Mouse (Mus musculus) heart, embryonic 16.5 days (tissue): ENCODE results near the gene Myh6. TPM values are rescaled to one million over a fixed set of nuclear protein-coding genes. Genes with fewer than 3 reads are reported as not detected.
A peak's percentile ranks its signal among the peaks of the same experiment; 100 is the strongest.
"Not testable (repeated sequence)": the region's sequence is repeated elsewhere in the genome, so short reads cannot be mapped to it uniquely, and the experiment has no call there.

Experiments
- ATAC-seq: fragments of 200-750 bp; cut with Nextera tagmentation; replicated peaks from 2 replicates; pipeline ENCODE4 v1.8.0; 2017; ENCODE audit warnings: moderate number of reproducible peaks; ENCODE audit not compliant: insufficient read depth, low FRiP score; ENCODE audit errors: extremely low read depth
- H3K27ac ChIP-seq: fragments of 300-500 bp; sonication (generic); 2 replicates; pipeline ENCODE4 v1.5.1; 2014; ENCODE audit warnings: mild to moderate bottlenecking, low read length, control low read depth, moderate library complexity
- H3K27me3 ChIP-seq: fragments of 300-500 bp; sonication (generic); 2 replicates; pipeline ENCODE4 v1.6.1; 2014; ENCODE audit warnings: low read length, mixed read lengths; ENCODE audit not compliant: control insufficient read depth, insufficient read depth
- H3K36me3 ChIP-seq: fragments of 300-500 bp; sonication (generic); 2 replicates; pipeline ENCODE4 v1.6.1; 2014; ENCODE audit not compliant: control insufficient read depth, insufficient read depth
- H3K4me1 ChIP-seq: fragments of 300-500 bp; sonication (generic); 2 replicates; pipeline ENCODE4 v1.6.1; 2014; ENCODE audit warnings: low read length, mixed read lengths; ENCODE audit not compliant: control insufficient read depth, insufficient read depth
- H3K4me2 ChIP-seq: fragments of 300-500 bp; sonication (generic); 2 replicates; pipeline ENCODE4 v1.6.1; 2014; ENCODE audit warnings: low read depth, mild to moderate bottlenecking, control low read depth, low read length
- H3K4me3 ChIP-seq: fragments of 300-500 bp; sonication (generic); 2 replicates; pipeline ENCODE4 v1.5.1; 2014; ENCODE audit warnings: mild to moderate bottlenecking, control low read depth, low read length
- H3K9ac ChIP-seq: fragments of 300-500 bp; sonication (generic); 2 replicates; pipeline ENCODE4 v1.6.1; 2014; ENCODE audit warnings: low read length, control low read depth
- H3K9me3 ChIP-seq: fragments of 300-500 bp; sonication (generic); replicated peaks from 2 replicates; pipeline ENCODE4 v1.6.1; 2016; ENCODE audit warnings: low read length; ENCODE audit not compliant: control insufficient read depth
- WGBS: fragments of 180-500 bp; shearing (Covaris S2); extraction: QIAGEN DNeasy Blood & Tissue Kit; methylation state at CpG from one replicate; pipeline ENCODE4 v1.1.7; 2014; 5-methylcytosine and 5-hydroxymethylcytosine counted together
- polyA plus RNA-seq: library from polyadenylated mRNA; unstranded; fragments of >200 nt; fragmentation: Nextera tagmentation; extraction: Ambion mirVana; gene quantifications from 2 replicates; pipeline ENCODE4 v1.2.1, GENCODE M21; 2015

Gene Myh6
- polyA plus RNA-seq, 1 experiment from 2014 or later = 2,585 TPM

DNA sequence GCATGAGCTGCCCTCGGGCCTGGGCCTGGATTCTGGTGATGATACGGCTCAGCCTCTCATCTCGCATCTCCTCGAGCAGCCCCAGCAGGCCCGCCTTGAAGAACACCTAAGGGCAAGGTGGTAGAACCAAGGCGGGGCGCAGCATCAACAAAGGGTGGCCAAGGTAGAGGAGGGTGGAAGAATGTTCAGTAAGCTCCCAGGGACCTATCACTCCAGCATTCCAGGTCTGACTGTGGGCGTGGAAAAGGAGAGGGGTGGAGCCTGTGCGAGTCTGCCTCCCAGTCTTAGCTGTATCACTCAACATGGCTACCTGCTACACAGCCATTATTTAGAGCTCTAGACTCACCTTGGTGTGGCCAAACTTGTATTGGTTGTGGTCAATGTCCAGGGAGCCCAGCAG lies 10.2 kb downstream of the Myh6 start:
- H3K36me3 ChIP-seq = peaks cover 31% of the 10 kb centered on the region
- peak overlapping the region; percentile 37; the same call in 1 of the 2 replicates for H3K9ac ChIP-seq
- H3K4me2 ChIP-seq = peak overlapping the region; percentile 17; the same call in 1 of the 2 replicates
- ATAC-seq = no peak
- H3K27ac ChIP-seq = no peak overlapping the region; the same call in 1 of the 2 replicates
- no peaks in the 10 kb centered on the region for H3K9me3 ChIP-seq
- no peak overlapping the region; the same call in 1 of the 2 replicates for H3K4me3 ChIP-seq
- 71% methylated on average over 9 of the region's 9 CpGs for WGBS
- no peaks in the 10 kb centered on the region for H3K27me3 ChIP-seq
- H3K4me1 ChIP-seq = peaks cover 8% of the 10 kb centered on the region

DNA sequence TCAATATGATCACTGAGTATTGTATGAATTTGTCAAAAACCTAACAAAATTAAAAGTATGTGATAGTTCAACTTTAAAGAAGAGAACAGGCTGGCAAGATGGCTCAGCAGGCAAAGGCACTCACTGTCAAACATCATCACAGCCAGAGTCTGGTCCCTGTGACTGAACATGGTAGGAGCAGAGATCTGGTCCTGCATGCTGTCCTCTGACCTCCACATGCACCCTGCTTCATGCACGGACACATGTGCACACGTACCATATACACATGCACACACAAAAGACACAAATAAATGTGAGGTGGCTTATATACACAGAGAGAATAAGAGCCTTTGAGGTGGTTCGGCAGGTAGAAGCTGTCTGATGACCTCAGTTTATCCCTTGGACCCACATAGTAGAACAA lies 11.2 kb downstream of the Myh6 start:
- WGBS = 58% methylated on average over 3 of the region's 3 CpGs
- H3K27me3 ChIP-seq = no peaks in the 10 kb centered on the region
- peaks cover 7% of the 10 kb centered on the region for H3K4me1 ChIP-seq
- no peaks in the 10 kb centered on the region for H3K9me3 ChIP-seq
- 0 out of 2 replicates have a peak overlapping the region, but pooled peaks have one; percentile 17 for H3K4me2 ChIP-seq
- ATAC-seq = no peak
- H3K36me3 ChIP-seq = peaks cover 31% of the 10 kb centered on the region
- no peak overlapping the region for H3K27ac ChIP-seq
- H3K9ac ChIP-seq = no peak overlapping the region
- H3K4me3 ChIP-seq = no peak overlapping the region

DNA sequence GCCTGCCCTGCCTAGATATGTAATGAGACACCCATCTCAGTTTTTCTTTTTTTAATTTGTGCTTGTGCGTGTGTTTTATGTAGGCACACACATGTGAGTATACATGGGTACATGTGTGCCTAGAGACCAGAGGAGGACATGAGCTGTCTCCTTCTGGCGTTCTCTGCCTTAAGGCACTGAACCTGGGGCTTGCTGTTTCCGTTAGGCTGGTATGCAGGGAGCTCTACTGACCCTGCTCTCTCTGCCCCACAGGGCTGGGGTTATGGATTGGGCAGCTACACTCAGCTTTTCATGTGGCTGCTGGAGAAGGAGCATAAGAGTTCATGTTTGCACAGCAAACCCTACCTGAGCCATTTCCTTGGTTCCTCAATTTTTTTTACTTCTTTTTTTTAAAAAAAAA lies 12.3 kb downstream of the Myh6 start:
- H3K4me2 ChIP-seq = no peak overlapping the region
- H3K4me3 ChIP-seq = no peak overlapping the region
- no peaks in the 10 kb centered on the region for H3K9me3 ChIP-seq
- 72% methylated on average over 3 of the region's 3 CpGs for WGBS
- H3K4me1 ChIP-seq = peaks cover 5% of the 10 kb centered on the region
- no peak overlapping the region for H3K9ac ChIP-seq
- no peak overlapping the region for H3K27ac ChIP-seq
- H3K36me3 ChIP-seq = peaks cover 31% of the 10 kb centered on the region
- no peak for ATAC-seq
- no peaks in the 10 kb centered on the region; the same call in 1 of the 2 replicates for H3K27me3 ChIP-seq

DNA sequence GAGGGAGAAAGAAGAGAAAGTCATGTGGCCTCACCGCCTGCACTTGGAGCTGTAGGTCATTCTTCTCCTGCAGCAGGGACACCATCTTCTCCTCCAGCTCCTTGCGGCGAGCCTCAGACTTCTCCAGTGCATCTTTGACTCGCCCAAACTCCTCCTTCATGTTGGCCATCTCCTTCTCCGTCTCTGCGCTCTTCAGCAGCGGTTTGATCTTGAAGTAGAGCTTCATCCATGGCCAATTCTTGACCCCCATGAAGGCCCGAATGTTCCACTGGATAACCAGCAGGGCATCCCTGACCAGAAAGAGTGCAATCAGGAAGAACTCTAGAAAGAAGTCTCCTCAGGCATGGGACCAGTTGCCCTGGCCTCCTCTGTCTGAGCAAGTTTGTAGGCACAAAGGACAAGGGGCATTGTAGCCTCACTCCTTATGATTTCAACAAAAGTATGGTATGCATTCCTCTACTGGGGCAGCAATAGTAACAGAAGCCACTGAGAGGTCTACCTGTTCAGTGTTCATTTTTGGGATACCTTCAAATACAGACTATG lies 13.0 kb downstream of the Myh6 start:
- no peak overlapping the region for H3K9ac ChIP-seq
- WGBS = 74% methylated on average over 8 of the region's 8 CpGs
- H3K36me3 ChIP-seq = peaks cover 33% of the 10 kb centered on the region

DNA sequence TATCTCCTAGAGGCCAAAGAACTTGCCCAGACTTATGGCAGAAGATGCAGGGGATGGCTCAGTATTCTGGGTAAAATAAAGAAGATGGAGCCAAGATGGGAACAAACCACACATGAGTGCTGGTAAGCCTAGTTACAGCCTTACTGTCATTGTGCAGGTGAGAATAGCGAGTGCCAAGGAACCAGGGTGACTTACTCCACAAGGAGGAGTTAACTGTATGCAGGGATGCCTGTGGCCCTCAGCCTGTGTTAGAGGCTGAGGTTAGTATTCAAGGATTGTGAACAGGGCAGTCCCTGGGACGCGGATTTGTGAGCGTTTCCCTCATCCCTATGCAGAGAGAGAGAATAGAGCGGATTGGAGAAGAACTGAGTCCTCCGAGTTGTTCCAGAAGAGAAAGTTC lies 15.1 kb downstream of the Myh6 start:
- Histone ChIP-seq H3K9me3 (no peaks in the 10 kb centered on the region), H3K4me2 (no peak overlapping the region), H3K4me1 (peaks cover 9% of the 10 kb centered on the region), H3K27ac (no peak overlapping the region), H3K27me3 (no peaks in the 10 kb centered on the region; the same call in 1 of the 2 replicates), H3K4me3 (no peak overlapping the region), H3K9ac (no peak overlapping the region), H3K36me3 (peaks cover 35% of the 10 kb centered on the region)
- ATAC-seq = no peak
- 81% methylated on average over 6 of the region's 6 CpGs for WGBS

More for the DNA sequence above, 13.0 kb downstream of the Myh6 start:
- Histone ChIP-seq H3K4me3 (no peak overlapping the region), H3K27me3 (no peaks in the 10 kb centered on the region; the same call in 1 of the 2 replicates), H3K4me1 (peaks cover 5% of the 10 kb centered on the region), H3K4me2 (no peak overlapping the region), H3K9me3 (no peaks in the 10 kb centered on the region), H3K27ac (no peak overlapping the region)
- no peak for ATAC-seq

DNA sequence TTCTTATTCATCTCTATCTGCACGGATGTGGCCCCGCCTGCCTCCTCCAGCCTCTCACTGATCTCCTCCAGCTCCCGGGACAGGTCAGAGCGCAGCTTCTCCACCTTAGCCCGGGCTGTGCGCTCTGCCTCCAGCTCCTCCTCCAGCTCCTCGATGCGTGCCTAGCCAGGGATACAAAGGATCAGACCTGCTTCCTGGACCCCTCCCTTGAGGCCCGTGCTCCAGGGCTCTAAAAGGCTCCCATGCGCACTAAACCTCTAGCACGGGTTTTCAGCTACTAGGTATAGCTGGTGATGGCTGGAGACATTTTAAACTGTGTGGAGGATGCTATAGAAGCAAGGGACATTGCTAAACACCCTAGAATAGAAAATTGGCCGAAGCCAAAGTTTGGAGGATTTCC lies 16.2 kb downstream of the Myh6 start:
- H3K36me3 ChIP-seq = peaks cover 36% of the 10 kb centered on the region
- peaks cover 4% of the 10 kb centered on the region; the same call in 1 of the 2 replicates for H3K4me1 ChIP-seq
- no peak overlapping the region for H3K9ac ChIP-seq
- no peak overlapping the region for H3K4me2 ChIP-seq
- no peaks in the 10 kb centered on the region; the same call in 1 of the 2 replicates for H3K27me3 ChIP-seq
- no peaks in the 10 kb centered on the region for H3K9me3 ChIP-seq
- H3K27ac ChIP-seq = no peak overlapping the region
- ATAC-seq = no peak
- 54% methylated on average over 12 of the region's 12 CpGs for WGBS
- H3K4me3 ChIP-seq = no peak overlapping the region

DNA sequence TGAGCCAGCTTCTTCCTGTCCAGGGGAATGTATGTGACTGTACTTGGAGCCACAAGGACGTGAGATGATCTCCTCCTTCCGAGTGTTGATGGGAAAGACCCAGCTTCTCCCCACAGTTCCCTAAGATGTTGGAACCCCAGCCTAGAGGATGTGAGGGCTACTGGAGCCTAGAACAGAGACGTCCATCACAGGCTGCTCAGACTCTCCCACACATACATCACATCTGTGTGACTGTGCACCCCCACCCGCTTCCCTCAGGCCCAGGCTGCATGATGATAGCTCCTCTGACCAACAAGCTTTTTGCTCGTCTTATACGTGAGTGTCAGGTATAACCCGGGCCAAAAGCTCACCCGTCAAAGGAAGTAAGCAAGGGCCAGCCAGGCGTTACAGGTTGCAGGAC lies 17.9 kb downstream of the Myh6 start:
- Histone ChIP-seq H3K4me1 (peaks cover 4% of the 10 kb centered on the region; the same call in 1 of the 2 replicates), H3K4me3 (no peak overlapping the region), H3K4me2 (no peak overlapping the region), H3K9ac (no peak overlapping the region), H3K27me3 (no peaks in the 10 kb centered on the region; the same call in 1 of the 2 replicates), H3K9me3 (no peaks in the 10 kb centered on the region), H3K36me3 (peaks cover 37% of the 10 kb centered on the region), H3K27ac (no peak overlapping the region; the same call in 1 of the 2 replicates)
- 62% methylated on average over 9 of the region's 9 CpGs for WGBS
- no peak for ATAC-seq

DNA sequence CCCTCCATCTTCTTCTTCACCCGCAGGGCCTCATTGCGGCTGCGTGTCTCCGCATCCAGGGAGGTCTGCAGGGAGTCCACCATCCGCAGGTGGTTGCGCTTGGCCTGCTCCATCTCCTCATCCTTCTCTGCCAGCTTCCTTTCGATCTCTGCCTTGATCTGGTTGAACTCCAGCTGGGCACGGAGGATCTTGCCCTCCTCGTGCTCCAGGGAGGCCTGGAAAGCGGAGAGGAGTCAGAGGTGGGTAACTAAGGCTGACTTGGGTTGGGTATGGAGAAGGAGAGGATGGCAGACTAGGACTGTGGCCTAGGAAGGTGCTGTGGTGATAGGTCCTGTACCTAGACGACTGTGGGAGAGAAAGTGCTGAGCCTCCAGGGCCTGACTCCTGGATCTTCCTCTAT lies 19.7 kb downstream of the Myh6 start:
- H3K4me3 ChIP-seq, H3K9ac ChIP-seq, H3K27me3 ChIP-seq, ATAC-seq, H3K4me2 ChIP-seq, H3K27ac ChIP-seq, H3K9me3 ChIP-seq, H3K4me1 ChIP-seq: not testable (repeated sequence)
- H3K36me3 ChIP-seq = peaks cover 34% of the 10 kb centered on the region
- 82% methylated on average over 8 of the region's 11 CpGs for WGBS

DNA sequence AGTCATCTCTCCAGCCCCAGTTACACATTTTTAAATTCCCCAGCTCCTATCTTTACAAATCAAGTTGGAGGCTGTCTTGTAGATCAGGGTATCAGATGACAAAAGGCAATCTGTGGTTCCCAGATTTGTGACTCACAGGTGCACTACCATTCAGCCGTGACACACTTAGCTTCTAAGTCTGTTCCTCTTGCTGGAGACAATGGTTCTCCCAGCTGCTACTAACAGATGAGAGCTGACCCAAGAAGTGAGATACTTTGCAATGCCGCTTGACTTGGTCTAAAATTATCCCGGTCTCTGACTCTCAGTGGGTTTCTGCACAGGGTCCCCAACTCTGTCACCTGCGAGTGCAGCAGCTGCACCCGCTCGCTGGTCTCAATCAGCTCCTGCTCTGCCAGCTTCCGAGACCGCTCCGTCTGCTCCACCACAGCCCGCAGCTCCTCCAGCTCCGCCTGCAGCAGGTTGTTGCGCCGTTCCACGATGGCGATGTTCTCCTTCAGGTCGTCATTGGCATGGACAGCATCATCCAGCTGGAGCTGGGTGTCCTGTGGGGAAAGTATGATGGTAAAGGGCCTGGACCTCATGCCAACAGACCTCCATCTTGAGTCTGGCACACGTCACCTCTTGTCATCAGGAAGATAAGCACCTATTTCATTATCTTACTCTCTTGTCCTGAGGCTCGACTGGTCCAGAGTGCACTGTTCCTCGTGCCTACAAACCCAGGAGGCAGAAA lies 20.6 kb downstream of the Myh6 start:
- no peak overlapping the region for H3K9ac ChIP-seq
- H3K27me3 ChIP-seq = no peaks in the 10 kb centered on the region; the same call in 1 of the 2 replicates
- no peak for ATAC-seq
- peaks cover 4% of the 10 kb centered on the region; the same call in 1 of the 2 replicates for H3K4me1 ChIP-seq
- H3K4me2 ChIP-seq = no peak overlapping the region
- no peak overlapping the region for H3K4me3 ChIP-seq
- 46% methylated on average over 19 of the region's 19 CpGs for WGBS
- H3K36me3 ChIP-seq = peaks cover 36% of the 10 kb centered on the region
- H3K27ac ChIP-seq = no peak overlapping the region
- no peaks in the 10 kb centered on the region for H3K9me3 ChIP-seq
